Mouse (Mus musculus) urinary bladder, postnatal 4 days (tissue): ENCODE results near the gene Rad51b.

ENCODE experiments used
- DNase-seq, 2 experiments: peaks; one replicate each; pipeline ENCODE4 v3.0.0; 2021 to 2022; ENCODE audit warnings: low spot score in 2 of 2

The Rad51b gene

DNA sequence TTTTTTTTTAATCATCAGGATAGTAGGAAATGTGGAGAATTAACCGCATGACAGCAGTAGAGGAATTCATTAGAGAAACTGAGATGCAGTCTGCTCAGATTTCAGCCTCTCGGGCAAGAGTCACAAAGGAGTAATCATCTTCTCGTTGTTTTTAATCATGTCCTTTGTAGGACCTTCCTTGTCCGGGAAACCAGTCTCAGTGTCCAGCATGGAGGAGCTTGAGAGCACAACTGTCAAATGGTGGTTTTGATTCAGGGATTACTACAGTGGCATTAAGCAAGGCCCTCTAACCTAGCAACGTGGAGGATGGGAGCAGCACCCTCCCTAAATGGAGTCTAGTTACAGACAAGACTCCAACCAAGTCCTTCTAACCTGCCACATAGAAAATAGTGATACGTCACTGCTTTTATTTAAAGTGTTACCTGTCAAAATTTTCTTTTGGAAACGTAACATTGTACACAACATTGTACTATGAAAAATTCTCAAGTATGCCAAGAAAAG, 278.0 kb downstream of the Rad51b start:
- DNase-seq, result no peak

DNA sequence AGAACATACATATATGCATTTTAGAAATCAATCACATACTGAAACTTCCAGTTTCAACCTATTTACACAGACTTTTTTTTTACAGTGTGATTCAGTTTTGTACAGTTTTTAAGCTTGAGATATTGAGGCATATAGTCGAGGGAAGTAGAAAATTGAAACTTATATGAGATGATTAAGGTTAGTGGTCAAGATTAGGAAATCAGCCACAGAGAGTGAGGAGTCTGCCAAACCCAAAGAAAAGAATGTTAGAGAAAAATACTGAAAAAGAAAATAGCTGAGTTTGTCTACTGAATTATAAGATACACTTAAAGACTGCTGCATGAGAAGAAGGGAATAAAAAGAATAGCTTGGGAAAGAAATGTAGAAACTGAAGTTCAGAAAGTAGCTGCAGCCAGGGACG, 280.4 kb downstream of the Rad51b start:
- no peak for DNase-seq

DNA sequence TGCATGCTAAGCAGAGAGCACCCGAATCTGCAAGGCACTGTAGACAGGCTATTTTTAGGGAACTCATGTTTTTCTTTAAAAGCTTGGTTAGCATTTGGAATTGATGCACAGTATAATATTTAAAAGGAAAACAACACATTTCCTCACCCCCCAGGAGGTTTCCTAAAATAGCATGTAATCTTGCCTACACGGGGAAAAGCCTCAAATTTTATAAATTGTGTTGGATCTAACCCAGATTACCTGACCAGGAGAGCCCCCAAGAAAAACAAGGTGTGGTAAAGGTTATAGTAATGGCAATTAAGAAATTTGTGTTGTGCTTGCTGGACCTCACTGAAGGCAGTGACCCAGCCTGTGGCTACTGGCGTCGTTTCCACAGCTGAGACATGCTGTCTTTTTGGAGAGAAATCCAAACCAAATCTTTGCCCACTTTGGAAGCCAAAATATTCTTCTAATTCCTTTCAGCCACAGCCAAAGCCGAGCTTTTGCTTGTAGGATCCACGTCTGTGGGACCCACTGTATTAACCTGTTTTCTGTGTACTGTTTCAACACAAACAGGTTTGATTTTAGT, 282.0 kb downstream of the Rad51b start:
- DNase-seq, result no peak

DNA sequence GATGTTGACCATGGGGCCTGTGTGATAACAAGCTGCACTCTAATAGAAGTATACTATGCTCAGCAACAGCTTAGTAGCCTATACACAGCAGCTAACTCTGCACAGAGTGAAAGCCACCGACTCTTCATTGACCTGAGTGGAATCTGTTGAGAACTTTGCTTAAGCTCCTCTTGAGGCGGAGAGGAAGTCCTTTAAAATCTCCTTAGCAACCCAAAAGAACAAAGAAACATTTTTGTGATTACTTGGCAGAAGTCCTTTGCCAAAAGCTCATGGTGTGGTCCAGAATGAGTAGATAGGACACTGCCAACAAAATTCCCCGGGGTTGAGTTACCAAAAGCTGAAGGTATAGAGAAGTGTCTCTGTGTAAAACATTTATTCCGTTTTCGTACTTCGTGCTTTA, 282.8 kb downstream of the Rad51b start:
- DNase-seq, result no peak

DNA sequence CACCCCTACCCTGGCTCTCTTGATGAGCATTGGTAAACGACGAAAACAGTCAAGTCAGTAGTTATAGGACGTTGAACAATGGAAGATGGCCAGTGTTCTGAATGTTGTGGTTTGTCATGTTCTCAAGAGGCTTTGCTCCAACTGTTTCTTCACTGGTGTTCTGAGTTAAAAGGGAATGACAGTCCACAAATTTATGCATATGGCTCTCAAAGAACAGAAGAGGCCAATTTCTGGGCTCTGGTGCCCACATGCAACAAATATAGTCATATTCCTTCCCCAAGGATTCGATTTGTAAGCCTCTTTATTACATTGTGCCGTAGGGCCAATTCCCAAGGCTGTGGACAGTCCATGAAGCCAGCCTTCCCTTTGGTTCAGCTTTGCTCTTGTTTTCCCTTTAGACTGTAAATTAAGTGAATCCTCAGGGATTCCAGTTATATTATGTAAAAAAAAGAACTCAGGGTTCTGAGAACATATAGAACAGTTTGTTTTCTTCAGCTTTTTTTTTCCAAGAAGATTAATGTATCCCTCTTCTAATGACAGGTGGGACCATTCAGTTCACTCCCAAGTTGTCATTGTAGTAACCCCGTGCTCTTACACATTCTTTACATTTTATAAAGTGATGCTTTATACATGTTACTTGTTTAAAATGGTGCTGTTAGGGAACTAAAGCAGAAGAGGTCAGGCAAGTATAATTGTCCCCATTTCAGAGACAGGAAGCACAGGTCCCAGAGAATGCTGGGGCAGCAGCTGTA, 287.6 kb downstream of the Rad51b start:
- DNase-seq, result no peak

DNA sequence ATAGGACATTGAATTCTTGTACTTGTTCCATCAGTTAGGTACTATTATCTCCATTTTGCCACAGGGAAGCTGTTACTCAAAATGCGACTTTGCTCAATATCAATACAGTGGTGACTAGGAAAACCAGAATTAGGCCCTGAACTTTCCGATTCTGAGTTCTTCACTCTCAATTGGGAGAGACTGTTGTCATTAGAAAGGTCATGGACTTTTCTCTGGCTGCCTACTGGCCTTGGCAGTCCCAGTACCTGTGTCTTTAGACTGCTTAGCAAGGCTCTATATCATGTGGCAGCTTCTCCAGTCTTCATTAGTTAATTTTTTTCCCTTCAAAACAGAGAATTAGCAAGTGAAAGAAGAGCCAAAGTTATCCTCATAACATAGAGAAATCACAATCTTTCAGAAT, 288.3 kb downstream of the Rad51b start:
- no peak for DNase-seq

DNA sequence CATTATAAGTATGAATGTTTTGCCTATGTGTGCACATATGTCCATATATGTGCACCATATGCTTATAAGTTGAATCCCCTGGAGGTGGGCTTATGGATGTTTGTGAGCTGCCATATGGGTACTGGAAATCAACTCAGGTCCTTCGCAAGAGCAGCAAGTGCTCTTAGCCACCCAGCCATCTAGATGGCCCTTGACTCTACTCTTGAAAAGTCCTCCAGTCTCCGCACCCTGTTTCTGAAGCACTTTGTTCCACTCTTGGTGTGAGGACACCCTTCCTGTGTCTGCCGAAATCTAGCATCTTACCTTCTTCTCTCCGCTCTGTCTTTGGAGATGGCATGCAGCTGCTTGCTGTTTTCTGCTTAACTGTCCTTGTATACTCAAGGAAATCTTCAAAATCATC, 291.7 kb downstream of the Rad51b start:
- no peak for DNase-seq

DNA sequence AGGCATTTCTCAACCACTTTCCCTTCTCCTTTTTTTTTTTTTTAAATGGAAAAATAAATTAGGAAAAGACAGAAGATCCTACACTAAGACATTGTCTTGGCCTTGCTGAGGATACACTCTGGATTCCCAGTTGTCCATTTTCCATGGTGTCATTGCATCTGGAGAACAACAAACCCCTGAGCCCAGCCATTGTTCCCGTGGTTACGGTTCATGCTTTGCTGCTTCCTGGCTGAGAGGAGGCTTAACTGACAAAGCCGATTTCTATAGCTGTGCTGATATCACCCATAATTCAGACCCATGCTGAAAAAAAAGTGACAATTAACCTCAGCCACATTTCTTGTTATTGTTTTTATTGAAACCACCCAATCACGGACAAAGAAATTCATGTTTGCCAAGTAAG, 295.1 kb downstream of the Rad51b start:
- DNase-seq, result no peak

DNA sequence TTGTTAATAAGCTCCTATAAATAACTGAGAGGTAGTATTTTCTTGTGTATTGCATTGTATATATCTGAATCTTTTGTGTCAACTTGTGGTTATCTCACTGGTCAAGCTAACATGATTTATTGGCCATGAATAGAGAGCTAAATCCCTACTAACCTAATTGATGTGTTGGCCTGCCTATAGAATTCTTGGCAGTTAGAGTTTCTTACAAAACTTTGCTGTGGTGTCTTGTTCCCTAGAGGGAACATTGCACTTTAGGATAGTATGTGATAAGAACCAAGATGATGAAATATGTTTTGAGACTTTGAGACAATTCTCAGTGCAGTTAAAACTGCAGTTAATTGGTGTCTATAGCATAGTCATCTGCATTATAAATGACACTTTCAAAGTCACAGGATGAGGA, 299.8 kb downstream of the Rad51b start:
- no peak for DNase-seq

DNA sequence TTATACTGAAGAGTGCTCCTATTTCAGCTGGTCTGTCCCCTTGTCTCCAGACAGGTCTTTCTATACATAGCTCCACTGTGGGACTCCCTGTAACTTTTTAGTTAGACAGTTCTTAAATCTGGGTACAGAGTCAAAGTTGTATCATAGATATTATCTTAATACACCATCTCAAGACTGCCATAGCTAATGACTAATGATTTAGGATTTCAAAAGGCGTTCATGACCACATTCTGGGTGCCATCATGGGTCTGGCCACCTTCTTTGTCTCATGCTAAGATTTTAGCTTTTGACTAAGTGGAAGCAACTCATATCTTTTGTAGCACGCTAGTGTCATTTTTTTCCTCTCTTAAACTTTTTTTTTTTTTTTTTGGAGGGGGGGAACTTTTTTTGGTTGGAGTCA, 300.3 kb downstream of the Rad51b start:
- no peak for DNase-seq

DNA sequence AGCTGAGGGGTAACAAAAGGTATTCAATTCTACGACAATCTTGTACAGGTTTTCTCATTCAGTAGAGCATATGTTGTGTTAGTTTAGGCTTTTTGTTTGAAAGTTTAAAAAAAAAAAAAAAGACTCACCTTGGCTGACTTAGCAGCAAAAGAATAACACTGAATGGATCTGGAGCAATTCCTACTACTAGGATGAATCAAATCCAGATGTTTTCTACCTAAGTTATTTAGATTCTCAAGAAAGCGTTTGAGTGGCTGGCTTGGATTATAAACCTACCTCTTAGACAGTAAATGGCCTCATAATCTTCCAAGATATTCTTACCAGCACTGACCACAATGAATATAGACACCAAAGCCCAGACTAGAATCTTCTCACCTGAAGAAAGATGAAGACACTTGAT, 300.7 kb downstream of the Rad51b start:
- DNase-seq, result no peak

DNA sequence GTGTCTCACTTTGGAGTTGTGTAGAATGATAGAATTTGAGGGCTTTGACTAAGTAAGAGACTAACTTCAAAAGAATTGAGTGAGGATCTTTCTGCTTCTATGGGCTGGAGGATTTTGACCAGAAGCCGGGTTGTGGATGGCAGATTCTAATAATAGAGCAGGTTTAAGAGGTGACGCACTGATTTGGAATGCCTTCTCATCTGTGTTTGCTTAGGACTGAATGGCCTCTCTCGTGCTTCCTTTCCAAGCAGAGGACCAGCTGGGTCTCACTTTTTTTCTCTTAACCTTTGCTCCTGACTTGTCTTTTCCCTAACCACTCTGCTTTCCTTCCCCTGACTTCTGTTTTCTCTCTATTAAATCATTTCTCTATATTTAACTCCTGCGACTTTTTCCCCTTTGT, 301.4 kb downstream of the Rad51b start:
- no peak for DNase-seq

DNA sequence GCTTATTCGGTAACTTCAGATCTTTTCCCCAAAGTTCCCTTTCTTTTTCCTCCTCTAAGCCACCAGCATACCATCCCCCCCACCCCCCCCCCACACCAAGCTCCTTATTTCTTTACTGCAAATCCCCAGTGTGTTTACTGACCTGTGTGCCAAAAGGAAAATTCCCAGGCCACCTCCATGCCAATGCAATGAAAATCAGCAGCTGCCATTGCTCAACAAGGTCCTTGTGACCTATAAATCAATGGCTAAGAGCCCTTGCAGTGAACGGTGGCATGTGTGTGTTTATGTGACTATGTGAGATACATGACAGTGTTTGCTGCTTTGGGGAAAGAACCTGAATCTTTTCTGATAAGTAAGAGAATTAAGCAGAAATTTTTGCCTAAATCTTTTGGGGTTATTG, 301.8 kb downstream of the Rad51b start:
- no peak for DNase-seq

DNA sequence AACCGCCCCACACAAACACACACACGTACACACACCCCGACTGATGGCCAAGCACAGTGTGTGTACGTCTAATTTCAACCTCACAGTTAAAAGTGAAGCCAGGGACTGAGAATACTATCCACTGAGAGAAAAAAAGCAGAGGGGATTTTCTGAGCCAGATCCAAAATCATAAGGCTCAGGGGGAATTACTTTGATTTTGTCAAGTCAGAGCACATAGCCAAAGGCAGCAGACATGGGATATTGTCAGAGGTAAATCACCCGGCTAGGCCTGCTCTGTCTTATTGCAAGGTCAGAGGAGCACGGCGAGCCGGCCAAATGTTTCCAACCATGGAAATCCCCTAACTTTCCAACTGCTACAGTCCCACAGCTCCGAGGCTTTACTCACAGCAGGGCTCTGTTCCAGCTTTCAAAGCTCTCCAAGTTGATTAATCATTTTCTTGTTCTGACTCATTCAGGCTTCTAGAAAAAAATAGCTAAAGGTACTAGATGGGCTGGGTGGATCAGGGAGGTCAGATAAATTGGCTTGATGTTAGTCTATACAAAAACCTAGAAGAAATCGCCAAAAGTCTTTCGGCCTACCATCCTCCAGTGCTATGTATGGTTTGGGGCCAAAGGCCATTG, 303.2 kb downstream of the Rad51b start:
- peak; percentile 59 to 64 for DNase-seq

DNA sequence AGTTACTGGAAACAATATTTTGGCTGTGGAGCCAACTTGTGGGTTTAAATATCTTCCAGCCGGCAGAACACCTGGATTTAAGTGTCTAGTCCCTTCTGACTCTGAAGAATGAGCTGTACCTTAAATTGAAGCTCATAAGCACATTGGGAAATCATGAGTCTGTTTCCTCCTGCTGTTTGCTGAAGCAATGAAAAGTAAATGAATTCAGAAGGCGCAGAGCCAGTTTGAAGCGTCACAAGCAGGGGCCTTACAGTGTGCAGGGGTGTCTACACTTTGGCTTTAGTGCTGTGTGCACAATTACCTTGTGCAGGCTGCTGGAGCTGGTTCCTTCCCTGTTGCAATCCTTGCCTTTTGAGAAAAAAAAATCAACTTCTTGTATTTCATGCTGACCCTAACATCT, 305.6 kb downstream of the Rad51b start:
- DNase-seq, result no peak

DNA sequence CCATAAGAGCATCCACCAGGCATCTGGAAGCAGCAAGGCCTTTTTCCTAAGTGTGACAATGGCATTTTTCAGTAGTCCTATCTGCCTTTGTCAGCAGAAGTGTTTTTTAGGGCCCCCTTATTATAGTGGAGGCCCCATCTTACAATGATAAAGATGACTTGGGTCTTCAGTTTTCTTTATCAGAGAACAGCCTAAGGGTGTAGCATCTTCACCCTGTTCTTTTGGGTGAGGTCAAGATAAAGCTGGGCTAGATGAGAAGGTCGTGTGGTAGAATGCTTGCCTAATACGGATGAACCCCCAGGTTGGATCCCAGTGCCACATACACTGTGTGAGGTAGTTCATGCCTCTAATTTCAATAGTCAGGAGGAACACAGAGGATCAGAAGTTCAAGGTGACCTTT, 307.8 kb downstream of the Rad51b start:
- DNase-seq, result no peak

DNA sequence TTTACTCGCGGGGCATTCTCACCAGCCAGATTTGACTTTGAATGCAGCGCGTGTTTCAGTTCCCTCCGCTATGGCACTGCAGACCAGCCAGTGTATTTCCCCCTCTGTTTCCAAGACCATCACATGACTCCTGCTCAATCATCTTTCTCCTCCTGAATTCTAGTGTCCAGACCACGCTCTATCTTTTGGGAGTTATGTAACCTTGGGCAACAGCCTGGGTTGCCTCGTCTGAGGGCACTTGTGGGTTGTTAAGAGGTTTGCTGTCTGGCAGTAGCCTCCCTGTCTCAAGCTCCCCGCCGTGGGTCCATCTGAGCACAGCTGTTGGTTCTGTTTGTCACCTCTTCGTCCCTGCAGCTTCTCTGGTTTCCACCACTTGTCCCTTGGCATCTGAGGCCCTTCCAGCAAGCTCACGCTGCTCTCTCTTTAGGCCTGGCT, 309.1 kb downstream of the Rad51b start:
- DNase-seq, result no peak

DNA sequence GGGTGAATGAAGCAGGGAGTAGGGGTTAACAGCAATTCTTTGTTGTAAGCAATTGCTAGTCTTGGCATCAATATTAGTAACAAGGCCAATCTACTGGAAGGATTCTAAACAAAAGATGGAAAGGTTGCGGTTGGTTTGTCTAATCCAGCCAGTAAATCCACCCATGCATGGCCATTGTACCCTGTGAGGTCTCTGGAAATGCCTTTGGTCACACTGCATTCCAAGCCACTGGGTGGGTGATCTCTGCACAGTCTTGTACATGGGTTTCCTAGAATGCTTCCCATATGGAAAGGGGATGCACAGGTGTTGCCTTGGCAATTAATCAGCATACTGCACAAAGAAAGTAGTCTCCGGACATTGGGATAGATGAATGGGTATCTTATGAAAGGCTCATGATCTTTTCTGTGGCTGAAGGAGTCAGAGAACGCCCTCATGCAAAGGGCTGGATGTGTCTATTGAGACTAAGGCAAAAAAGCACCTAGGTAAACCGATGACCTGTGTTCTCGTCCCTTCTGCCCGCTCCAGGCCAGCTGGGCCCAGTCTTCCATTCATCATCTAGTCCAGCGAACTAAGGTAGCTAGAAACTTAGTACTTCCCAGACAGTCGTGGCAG, 312.4 kb downstream of the Rad51b start:
- no peak for DNase-seq

DNA sequence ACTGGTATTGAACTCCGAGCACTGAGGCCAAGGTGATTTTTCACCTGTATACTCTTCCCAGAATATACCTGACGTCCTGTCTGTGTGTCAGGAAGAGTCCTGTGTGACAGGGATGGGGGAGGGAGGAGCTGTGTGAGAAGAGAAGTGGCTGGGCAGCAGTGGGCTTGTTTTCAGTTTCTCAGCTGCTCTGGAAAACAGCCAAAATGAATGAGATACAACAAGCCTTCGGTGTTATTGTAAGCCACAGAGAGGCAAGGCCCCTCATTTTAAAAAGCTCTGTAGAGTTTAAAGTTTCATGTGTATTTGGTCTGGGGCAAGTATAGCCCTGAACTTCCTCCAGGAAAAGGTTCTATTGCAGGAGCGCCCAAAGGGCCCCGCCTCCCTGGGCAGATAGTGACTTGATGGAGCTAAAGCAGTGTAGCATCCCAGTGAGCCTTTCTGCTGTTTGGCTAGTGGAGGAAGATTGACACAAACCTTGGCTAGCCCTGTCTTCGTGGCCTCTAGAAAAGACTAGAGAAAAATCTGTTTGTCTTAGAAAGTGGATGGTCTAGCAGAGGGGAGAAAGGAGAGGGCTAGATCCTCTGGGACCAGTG, 313.5 kb downstream of the Rad51b start:
- DNase-seq, result no peak

DNA sequence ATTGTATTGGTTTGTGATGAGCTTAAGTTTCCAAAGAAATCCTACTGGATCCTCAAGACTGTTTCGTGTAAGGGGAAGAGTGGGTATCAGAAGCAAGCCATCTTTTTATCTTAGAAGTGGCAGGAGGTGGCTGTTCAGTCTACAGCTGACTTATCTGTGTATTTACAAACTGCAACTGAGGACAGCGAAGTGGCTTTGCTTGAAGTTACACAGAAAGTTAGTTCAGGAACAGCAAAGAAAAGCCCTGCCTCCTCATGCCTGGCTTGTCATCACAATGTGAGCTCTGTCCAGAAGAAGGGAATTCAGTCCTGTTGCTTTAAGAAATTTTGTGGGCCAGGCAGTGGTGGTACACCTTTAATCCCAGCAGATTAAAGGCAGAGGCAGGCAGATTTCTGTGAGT, 314.6 kb downstream of the Rad51b start:
- no peak for DNase-seq

DNA sequence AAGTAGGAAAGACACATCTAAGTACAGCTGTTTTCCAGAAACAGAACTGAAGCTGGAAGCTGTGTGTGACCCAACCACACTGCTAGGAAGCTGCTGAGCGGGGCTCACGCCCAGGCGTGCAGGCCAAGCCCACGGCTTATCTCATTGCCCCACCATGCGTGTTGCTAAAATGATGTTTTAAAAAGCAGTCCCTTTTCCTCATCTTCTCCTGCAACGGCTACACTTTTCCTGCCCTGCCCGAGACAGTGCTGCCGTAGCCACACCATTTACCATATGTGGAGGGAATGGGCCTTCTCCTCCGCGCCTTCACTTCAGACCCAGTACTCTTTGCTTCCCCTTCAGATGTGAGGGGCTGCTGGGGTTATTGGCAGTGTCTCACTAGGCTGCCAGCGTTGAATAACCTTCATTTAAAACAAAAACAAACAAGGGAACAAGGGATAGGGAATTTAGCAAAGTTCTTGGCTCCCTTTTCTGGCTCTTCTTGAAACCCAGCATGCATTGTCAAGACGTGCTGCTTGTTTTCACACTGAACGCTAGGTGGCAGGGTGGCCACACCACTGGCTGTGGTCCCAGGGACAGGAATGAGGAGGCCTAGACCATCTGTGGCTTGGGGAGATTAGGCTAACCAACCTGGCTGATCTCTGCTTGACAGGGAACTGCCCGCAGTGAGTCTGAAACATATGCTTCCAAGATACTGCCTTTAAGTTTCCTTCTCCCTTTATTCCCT, 315.4 kb downstream of the Rad51b start:
- peak; percentile 87 to 89 for DNase-seq
